Mouse (Mus musculus): ENCODE data around the gene Rabep2. TPM values are rescaled to one million over a fixed set of nuclear protein-coding genes. Genes with fewer than 3 reads are reported as not detected.

The Rabep2 gene
- total RNA-seq (2023) = 10 to 100 TPM; 15.2 to 15.5 TPM

GRCm38 (mm10) chr7:126428631-126429502, at the start of gene Rabep2:
Rabep2 (plus strand) TSS chr7:126428759.

GRCm38 (mm10) chr7:126396298-126397119, 32.0 kb upstream of the Rabep2 start, which contains the start of gene Nfatc2ip:
Nfatc2ip (minus strand) TSS chr7:126396737.

GRCm38 (mm10) chr7:126414725-126415124, 13.8 kb upstream of the Rabep2 start, which contains the start of gene Cd19:
Cd19 (minus strand) TSS chr7:126414889.

GRCm38 (mm10) chr7:126463004-126463403, 34.4 kb downstream of the Rabep2 start, which contains the start of gene Atp2a1:
Atp2a1 (minus strand) TSS chr7:126463108.

GRCm38 (mm10) chr7:126474993-126475581, 46.5 kb downstream of the Rabep2 start, which contains the start of gene Sh2b1:
Sh2b1 (minus strand) TSS chr7:126475424.

GRCm38 (mm10) chr7:126487052-126487483, 58.5 kb downstream of the Rabep2 start, which contains the start of gene Tufm:
Tufm (plus strand) TSS chr7:126487361.

Other genes starting within 250 kb of the Rabep2 start
- 100 to 1,000 TPM; 145 to 162 TPM for gene Xpo6, start 228.3 kb upstream of the Rabep2 start, total RNA-seq (2023)
- gene Sbk1, start 156.1 kb upstream of the Rabep2 start, total RNA-seq (2023) = 1 to 10 TPM; 5.5 to 9.2 TPM
- 1 to 10 TPM; 1.8 to 2.1 TPM for gene Lat, start 59.2 kb upstream of the Rabep2 start, total RNA-seq (2023)
- gene Spns1, start 51.3 kb upstream of the Rabep2 start, total RNA-seq (2023) = 10 to 100 TPM; 26.2 to 32.1 TPM
- 10 to 100 TPM; 12.3 to 17.8 TPM for gene Nfatc2ip, start 32.0 kb upstream of the Rabep2 start, total RNA-seq (2023)
- 1 to 10 TPM; 2.3 to 2.8 TPM for gene Cd19, start 13.9 kb upstream of the Rabep2 start, total RNA-seq (2023)
- 1 to 10 TPM; 1.3 to 1.4 TPM for gene Atp2a1, start 34.3 kb downstream of the Rabep2 start, total RNA-seq (2023)
- 10 to 100 TPM; 43.2 to 49.3 TPM for gene Sh2b1, start 46.7 kb downstream of the Rabep2 start, total RNA-seq (2023)
- 10 to 100 TPM; 30.1 to 31.2 TPM for gene Tufm, start 58.6 kb downstream of the Rabep2 start, total RNA-seq (2023)
- 100 to 1,000 TPM; 131 to 140 TPM for gene Atxn2l, start 74.7 kb downstream of the Rabep2 start, total RNA-seq (2023)
- 100 to 1,000 TPM in 1 of 2 experiments, 10 to 100 TPM in 1; 98.6 to 102 TPM for gene Eif3c, start 137.7 kb downstream of the Rabep2 start, total RNA-seq (2023)
- 100 to 1,000 TPM; 158 to 171 TPM for gene Apobr, start 156.2 kb downstream of the Rabep2 start, total RNA-seq (2023)
- gene Cln3, start 157.1 kb downstream of the Rabep2 start, total RNA-seq (2023) = 100 to 1,000 TPM; 266 to 298 TPM
- 1 to 10 TPM; 4.0 to 5.3 TPM for gene Il27, start 166.2 kb downstream of the Rabep2 start, total RNA-seq (2023)
- 10 to 100 TPM; 14.0 to 14.9 TPM for gene Nupr1, start 202.1 kb downstream of the Rabep2 start, total RNA-seq (2023)
- gene Sgf29, start 220.6 kb downstream of the Rabep2 start, total RNA-seq (2023) = 10 to 100 TPM; 19.9 to 25.7 TPM
- under 1 TPM; 0.60 to 0.61 TPM for gene Sult1a1, start 247.7 kb downstream of the Rabep2 start, total RNA-seq (2023)

All from neutrophil, adult 83 days (primary cell).